Mouse (Mus musculus) kidney, adult 2 months (tissue): ENCODE measurements at regions not wholly inside any gene's neighbourhood (a gene's known extent, or its start where the extent isn't known, plus 50 kb on each side); places are given as distances from the start of the nearest gene placed in this dataset.

Experiments
- CTCF ChIP-seq: fragments of 200-500 bp; conservative IDR thresholded peaks from 2 replicates; pipeline ENCODE4 v1.5.1; 2011; ENCODE audit warnings: low read depth, mild to moderate bottlenecking, control low read depth, low read length, moderate library complexity, mixed read lengths; ENCODE audit not compliant: insufficient read depth, insufficient read length
- POLR2A ChIP-seq: fragments of 200-500 bp; IDR thresholded peaks from one replicate; pipeline ENCODE4 v1.6.1; 2011; ENCODE audit warnings: low read depth, low read length, control low read depth

DNA sequence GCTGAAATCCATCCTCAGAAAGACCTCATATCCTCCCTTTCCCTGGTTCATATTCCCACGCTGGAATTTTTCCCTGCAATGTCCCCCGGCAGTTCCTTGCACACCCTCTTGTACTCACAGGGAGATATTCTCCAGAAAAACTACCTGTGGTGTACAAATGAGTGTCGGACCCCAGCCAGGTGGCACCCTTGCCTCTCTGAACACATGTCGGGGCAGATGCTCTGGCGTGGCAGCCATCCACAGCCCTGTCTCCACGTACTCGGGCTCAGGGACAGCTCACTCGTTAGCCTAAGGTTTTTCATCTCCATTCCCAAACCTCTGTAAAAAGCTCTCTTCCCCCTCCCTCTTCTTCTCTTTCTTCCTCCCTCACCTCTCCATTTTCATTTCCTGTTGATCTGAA lies 100.1 kb upstream of the Egln3 start:
- no peak for TF ChIP-seq CTCF
- no peak for TF ChIP-seq POLR2A
